Mouse (Mus musculus): ENCODE results near the gene Daglb. TPM values are rescaled to one million over a fixed set of nuclear protein-coding genes. Genes with fewer than 3 reads are reported as not detected.

The Daglb gene
- total and polyA plus RNA-seq, 2 experiments from 2014 or later = 19.4 to 21.3 TPM

DNA sequence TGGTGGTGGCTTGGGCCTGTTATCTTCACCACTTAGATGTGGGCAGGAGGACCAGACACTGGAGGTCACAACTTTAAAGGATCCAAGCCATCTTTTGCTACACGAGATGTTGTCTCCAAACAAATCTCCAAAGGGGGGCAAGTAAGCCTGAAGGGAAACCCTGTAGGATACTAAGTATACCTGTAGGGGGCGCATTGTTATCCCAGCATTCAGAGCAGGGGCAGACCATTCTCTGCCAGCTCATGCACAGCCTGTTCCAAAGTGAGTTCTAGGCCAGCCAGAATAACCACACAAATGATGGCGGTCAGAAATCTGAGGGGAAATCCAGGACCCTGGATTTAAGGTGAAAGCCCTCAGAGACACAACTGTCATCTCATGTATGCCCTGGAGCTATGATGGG, 40.1 kb downstream of the Daglb start:
- peaks cover 65% of the 10 kb centered on the region for H3K36me3 ChIP-seq (ENCODE audit: insufficient read depth)
- H3K4me2 ChIP-seq (ENCODE audit: low read depth) = no peak overlapping the region
- H3K4me3 ChIP-seq (ENCODE audit: low read depth, low read length) = no peak overlapping the region
- TF ChIP-seq CTCF (IDR thresholded peaks at IDR 0.05; ENCODE audit: low read depth) = peak; percentile 65
- no peak overlapping the region for H3K9ac ChIP-seq
- no peaks in the 10 kb centered on the region for H3K4me1 ChIP-seq (ENCODE audit: insufficient read depth)
- no peaks in the 10 kb centered on the region for H3K9me3 ChIP-seq (ENCODE audit: low read length)
- H3K27ac ChIP-seq (ENCODE audit: low read depth, low read length) = no peak overlapping the region
- H3K27me3 ChIP-seq (ENCODE audit: insufficient read depth, low read length) = no peaks in the 10 kb centered on the region
- ATAC-seq = peak; percentile 58; the same call in 1 of the 2 replicates
- peak; percentile 39 for DNase-seq
- 68% methylated on average over 3 of the region's 3 CpGs for WGBS

DNA sequence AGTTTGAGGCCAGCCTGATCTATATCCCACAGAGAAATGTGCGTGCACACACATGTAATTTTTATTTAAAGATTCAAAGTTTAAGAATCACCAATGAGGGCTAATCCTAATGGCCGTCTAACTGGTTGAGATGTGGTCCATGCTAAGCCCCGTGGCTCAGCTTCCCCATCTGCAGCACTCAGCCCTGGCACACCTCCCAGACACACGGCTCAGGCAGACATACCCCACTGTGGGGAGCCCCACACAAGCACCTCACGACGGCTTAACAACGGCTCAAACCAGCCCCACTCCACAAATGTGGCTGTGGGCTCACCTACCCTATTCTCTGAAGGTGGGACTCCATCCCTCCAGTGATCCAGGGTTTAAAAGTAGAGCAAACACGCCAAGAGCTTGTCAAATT, 40.7 kb downstream of the Daglb start:
- no peak for ATAC-seq

DNA sequence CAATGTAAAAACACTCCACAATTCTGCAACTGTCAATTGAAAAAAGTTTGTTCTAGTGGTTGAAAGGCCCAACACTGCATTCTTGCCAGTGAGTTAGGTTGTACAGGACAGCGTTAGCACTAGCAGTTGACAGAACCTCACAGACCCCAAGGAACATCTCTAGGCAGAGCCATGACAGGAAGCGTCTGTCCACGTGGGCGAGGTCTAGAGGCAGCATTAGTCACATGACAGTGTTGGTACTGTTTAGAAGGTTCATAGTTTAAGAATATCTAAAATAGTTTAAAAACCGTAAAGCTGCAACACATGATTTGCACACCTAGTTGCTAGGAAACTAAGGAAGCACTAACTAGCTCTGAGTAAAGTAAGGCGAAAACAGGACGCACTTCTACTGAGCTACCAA, 41.2 kb downstream of the Daglb start:
- Histone ChIP-seq H3K4me3 (ENCODE audit: low read depth, low read length) (no peak overlapping the region), H3K27ac (ENCODE audit: low read depth, low read length) (no peak overlapping the region), H3K9ac (no peak overlapping the region), H3K36me3 (ENCODE audit: insufficient read depth) (peaks cover 61% of the 10 kb centered on the region), H3K27me3 (ENCODE audit: insufficient read depth, low read length) (no peaks in the 10 kb centered on the region), H3K9me3 (ENCODE audit: low read length) (no peaks in the 10 kb centered on the region), H3K4me1 (ENCODE audit: insufficient read depth) (no peaks in the 10 kb centered on the region), H3K4me2 (ENCODE audit: low read depth) (no peak overlapping the region)
- WGBS = 83% methylated on average over 7 of the region's 7 CpGs
- no peak for ATAC-seq
- DNase-seq = no peak
- TF ChIP-seq CTCF (IDR thresholded peaks at IDR 0.05; ENCODE audit: low read depth) = no peak

More for the DNA sequence above, 40.7 kb downstream of the Daglb start:
- DNase-seq = no peak
- Histone ChIP-seq H3K4me1 (ENCODE audit: insufficient read depth) (no peaks in the 10 kb centered on the region), H3K4me3 (ENCODE audit: low read depth, low read length) (no peak overlapping the region), H3K27ac (ENCODE audit: low read depth, low read length) (no peak overlapping the region), H3K4me2 (ENCODE audit: low read depth) (no peak overlapping the region), H3K9ac (no peak overlapping the region), H3K9me3 (ENCODE audit: low read length) (no peaks in the 10 kb centered on the region), H3K36me3 (ENCODE audit: insufficient read depth) (peaks cover 64% of the 10 kb centered on the region), H3K27me3 (ENCODE audit: insufficient read depth, low read length) (no peaks in the 10 kb centered on the region)
- 72% methylated on average over 8 of the region's 8 CpGs for WGBS
- TF ChIP-seq CTCF (IDR thresholded peaks at IDR 0.05; ENCODE audit: low read depth) = no peak

DNA sequence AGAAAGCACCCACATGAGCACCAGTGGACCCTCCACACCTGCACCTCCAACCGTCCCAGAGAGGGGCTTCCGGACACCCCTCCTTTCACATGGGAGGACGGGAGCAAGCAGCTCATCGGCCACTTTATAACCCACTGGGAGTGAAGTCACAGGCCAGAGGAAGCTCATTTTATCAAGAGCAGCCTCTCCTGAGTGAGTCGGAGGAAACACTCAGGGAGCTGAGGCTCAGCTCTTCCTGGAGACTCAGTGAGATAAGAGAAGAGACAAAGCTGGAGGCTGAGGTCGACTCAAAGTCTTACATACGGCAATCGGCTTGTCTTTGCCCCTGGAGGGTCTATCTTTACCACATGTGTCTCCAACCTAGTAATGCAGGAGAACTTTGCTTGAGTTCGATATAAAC, 44.9 kb downstream of the Daglb start:
- H3K27ac ChIP-seq (ENCODE audit: low read depth, low read length) = no peak overlapping the region
- no peak overlapping the region for H3K4me2 ChIP-seq (ENCODE audit: low read depth)
- H3K4me3 ChIP-seq (ENCODE audit: low read depth, low read length) = no peak overlapping the region
- 88% methylated on average over 9 of the region's 9 CpGs for WGBS
- TF ChIP-seq CTCF (IDR thresholded peaks at IDR 0.05; ENCODE audit: low read depth) = no peak
- no peak overlapping the region for H3K9ac ChIP-seq
- DNase-seq = no peak
- no peaks in the 10 kb centered on the region for H3K9me3 ChIP-seq (ENCODE audit: low read length)
- no peaks in the 10 kb centered on the region for H3K27me3 ChIP-seq (ENCODE audit: insufficient read depth, low read length)
- no peak for ATAC-seq
- H3K4me1 ChIP-seq (ENCODE audit: insufficient read depth) = no peaks in the 10 kb centered on the region
- peaks cover 56% of the 10 kb centered on the region for H3K36me3 ChIP-seq (ENCODE audit: insufficient read depth)

DNA sequence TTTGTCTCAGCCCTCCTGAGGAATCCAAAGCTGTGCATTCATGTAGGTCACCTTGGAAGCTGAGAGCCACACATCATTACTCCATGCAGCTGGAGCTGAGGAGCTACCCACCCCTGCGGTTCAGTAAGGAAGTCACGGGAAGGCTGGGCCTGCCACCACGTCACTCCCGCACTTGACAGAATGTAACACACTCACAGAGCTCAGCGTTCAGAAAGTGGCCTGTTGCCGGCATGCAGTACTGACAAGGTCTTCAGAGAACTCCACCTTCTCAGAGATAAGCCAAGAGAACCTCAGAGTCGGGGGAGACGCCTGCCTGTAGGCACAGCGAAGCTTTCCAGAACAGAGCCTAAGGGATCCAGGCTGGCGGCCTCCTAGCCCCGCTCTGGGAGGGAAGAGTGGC, 45.4 kb downstream of the Daglb start:
- Histone ChIP-seq H3K27ac (ENCODE audit: low read depth, low read length) (no peak overlapping the region), H3K36me3 (ENCODE audit: insufficient read depth) (peaks cover 56% of the 10 kb centered on the region), H3K9me3 (ENCODE audit: low read length) (no peaks in the 10 kb centered on the region), H3K9ac (no peak overlapping the region), H3K4me2 (ENCODE audit: low read depth) (no peak overlapping the region), H3K4me1 (ENCODE audit: insufficient read depth) (no peaks in the 10 kb centered on the region), H3K27me3 (ENCODE audit: insufficient read depth, low read length) (no peaks in the 10 kb centered on the region), H3K4me3 (ENCODE audit: low read depth, low read length) (no peak overlapping the region)
- ATAC-seq (no peak), DNase-seq (no peak)
- no peak for TF ChIP-seq CTCF (IDR thresholded peaks at IDR 0.05; ENCODE audit: low read depth)
- WGBS = 85% methylated on average over 11 of the region's 11 CpGs

DNA sequence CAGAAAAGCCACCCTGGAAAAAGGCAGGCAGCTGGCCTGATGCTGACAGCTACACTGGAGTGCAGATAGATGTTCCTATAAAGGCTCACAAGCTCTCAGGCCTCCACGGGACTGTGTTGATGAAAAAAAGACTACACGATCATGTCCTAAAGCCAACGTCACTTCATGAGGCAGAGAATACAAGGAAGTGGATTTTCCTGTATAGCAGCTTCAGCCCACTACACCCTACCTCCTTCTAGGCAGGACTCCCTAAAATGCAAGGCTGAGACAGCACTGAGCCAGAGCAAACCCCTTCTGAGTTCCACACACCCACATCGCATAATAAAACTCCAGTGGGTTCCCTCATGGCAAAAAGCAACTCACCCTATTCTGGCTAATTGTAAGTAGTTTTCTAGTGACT, 47.2 kb downstream of the Daglb start:
- WGBS = 87% methylated on average over 4 of the region's 4 CpGs
- ATAC-seq = no peak
- no peak overlapping the region for H3K4me2 ChIP-seq (ENCODE audit: low read depth)
- peaks cover 65% of the 10 kb centered on the region for H3K36me3 ChIP-seq (ENCODE audit: insufficient read depth)
- H3K9ac ChIP-seq = no peak overlapping the region
- no peak for TF ChIP-seq CTCF (IDR thresholded peaks at IDR 0.05; ENCODE audit: low read depth)
- no peak for DNase-seq
- no peaks in the 10 kb centered on the region for H3K4me1 ChIP-seq (ENCODE audit: insufficient read depth)
- H3K27me3 ChIP-seq (ENCODE audit: insufficient read depth, low read length) = no peaks in the 10 kb centered on the region
- no peaks in the 10 kb centered on the region for H3K9me3 ChIP-seq (ENCODE audit: low read length)
- H3K27ac ChIP-seq (ENCODE audit: low read depth, low read length) = no peak overlapping the region
- H3K4me3 ChIP-seq (ENCODE audit: low read depth, low read length) = no peak overlapping the region

DNA sequence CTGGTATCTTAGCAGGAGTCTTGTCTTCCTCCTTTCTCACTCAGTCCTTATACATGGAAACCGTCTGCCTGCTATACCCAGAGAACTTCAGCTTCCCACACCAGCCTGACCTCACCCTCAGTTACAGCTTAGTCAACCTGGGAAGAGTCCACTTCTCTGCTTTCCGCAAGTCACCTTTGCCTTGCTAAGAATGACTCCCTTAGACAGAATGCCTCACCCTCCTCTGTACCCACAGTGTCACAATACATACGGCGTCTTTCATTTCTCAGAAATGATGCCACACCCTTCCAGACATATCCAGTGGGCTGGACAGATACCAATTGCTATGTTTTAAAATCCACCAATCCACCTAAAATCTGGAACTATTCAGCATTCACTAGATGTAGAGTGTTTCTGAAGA, 47.9 kb downstream of the Daglb start:
- no peak for DNase-seq
- Histone ChIP-seq H3K9ac (no peak overlapping the region), H3K4me3 (ENCODE audit: low read depth, low read length) (no peak overlapping the region), H3K36me3 (ENCODE audit: insufficient read depth) (peaks cover 59% of the 10 kb centered on the region), H3K27ac (ENCODE audit: low read depth, low read length) (no peak overlapping the region), H3K9me3 (ENCODE audit: low read length) (no peaks in the 10 kb centered on the region), H3K4me1 (ENCODE audit: insufficient read depth) (no peaks in the 10 kb centered on the region), H3K4me2 (ENCODE audit: low read depth) (no peak overlapping the region), H3K27me3 (ENCODE audit: insufficient read depth, low read length) (no peaks in the 10 kb centered on the region)
- no peak for ATAC-seq
- WGBS = 94% methylated on average over 4 of the region's 4 CpGs
- no peak for TF ChIP-seq CTCF (IDR thresholded peaks at IDR 0.05; ENCODE audit: low read depth)

DNA sequence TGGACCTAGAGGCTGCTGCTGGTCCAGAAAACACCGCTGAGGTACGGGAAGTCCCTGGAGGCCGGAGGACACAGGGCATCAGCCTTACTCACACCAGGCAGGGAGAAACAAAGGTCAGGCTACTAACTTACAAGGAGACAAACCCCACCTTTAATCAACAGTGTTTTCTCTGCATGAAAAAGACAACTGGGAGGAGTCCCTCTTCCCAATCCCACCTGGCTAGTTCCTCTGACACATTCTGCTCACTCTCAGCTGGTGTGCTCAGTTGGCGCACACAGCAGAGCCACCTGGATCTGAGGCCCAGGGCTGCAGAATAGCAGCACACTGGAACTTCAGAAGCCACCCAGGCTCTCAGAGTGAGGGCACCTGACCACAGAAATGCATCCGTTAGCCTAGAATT, 50.5 kb downstream of the Daglb start:
- TF ChIP-seq CTCF (IDR thresholded peaks at IDR 0.05; ENCODE audit: low read depth) = no peak
- Histone ChIP-seq H3K4me2 (ENCODE audit: low read depth) (no peak overlapping the region), H3K9me3 (ENCODE audit: low read length) (no peaks in the 10 kb centered on the region), H3K36me3 (ENCODE audit: insufficient read depth) (peaks cover 48% of the 10 kb centered on the region), H3K9ac (no peak overlapping the region), H3K27ac (ENCODE audit: low read depth, low read length) (no peak overlapping the region), H3K4me3 (ENCODE audit: low read depth, low read length) (no peak overlapping the region), H3K27me3 (ENCODE audit: insufficient read depth, low read length) (no peaks in the 10 kb centered on the region), H3K4me1 (ENCODE audit: insufficient read depth) (no peaks in the 10 kb centered on the region)
- DNase-seq = no peak
- no peak for ATAC-seq
- 94% methylated on average over 5 of the region's 5 CpGs for WGBS
